Mouse (Mus musculus) lung, postnatal 36 days (tissue): ENCODE measurements at regions not wholly inside any gene's neighbourhood (a gene's known extent, or its start where the extent isn't known, plus 50 kb on each side); places are given as distances from the start of the nearest gene placed in this dataset.
"Not testable (repeated sequence)": the region's sequence is repeated elsewhere in the genome, so short reads cannot be mapped to it uniquely, and the experiment has no call there.

Experiments
- DNase-seq: peaks from one replicate; pipeline ENCODE4 v3.0.0; 2022; ENCODE audit warnings: mixed read lengths

DNA sequence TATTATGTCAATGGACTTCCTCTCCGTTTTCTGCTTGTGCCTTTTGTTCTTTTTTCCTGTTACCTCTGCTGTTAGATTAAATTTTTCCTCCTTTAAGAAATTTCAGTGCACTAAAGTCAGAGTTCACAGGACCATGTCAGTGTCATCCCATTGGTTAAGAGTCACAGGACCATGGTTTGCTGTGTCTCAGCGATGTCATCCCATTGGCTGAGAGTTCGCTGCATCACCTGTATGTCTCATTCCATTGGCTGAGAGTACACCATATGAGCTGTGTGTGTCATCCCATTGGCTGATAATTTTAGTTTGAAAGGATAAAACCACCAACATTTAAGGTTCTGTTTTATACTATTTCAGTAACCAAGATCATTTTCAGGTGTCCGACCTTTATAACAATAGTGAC is 50.7 kb upstream of the Jade1 start:
- DNase-seq: no peak

DNA sequence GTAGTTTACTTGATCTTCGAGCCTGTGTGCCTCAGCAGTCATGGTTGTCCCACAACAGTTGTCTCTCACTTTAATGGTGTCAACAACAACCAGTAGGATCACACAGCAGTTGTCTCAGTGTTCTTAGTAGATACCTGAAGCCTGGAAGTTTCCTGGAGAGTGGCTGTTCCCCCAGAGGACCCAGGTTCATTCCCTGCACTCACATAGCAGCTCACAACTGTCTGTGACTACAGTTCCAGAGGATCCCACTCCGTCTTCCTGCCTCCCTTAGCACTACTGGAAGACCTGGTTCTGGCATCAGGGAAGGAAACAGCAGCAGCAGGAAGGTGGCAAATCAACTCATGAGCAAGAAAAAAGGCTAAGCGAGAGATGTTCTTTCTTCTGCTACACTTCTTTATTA is 53.4 kb upstream of the Jade1 start:
- DNase-seq: no peak

- DNase-seq: not testable (repeated sequence)
These were observed 53.9 kb upstream of the Jade1 start for GRCm38 (mm10) chr3:41501639-41502038.

DNA sequence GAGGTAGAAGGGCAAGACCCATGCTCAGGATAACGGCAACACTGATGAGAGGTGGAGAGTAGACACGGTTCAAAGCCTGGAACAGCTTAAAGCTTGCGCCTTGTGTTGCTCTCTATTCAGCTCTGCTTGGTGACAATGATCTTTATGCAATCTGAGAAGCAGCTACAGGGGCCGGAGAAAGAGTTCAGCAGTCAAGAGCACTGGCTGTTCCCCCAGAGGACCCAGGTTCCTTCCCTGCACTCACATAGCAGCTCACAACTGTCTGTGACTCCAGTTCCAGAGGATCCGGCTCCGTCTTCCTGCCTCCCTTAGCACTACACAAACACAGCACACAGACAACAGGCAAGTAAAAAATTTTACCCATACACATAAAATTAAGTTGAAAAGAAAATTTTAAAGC is 54.4 kb upstream of the Jade1 start:
- no peak for DNase-seq

DNA sequence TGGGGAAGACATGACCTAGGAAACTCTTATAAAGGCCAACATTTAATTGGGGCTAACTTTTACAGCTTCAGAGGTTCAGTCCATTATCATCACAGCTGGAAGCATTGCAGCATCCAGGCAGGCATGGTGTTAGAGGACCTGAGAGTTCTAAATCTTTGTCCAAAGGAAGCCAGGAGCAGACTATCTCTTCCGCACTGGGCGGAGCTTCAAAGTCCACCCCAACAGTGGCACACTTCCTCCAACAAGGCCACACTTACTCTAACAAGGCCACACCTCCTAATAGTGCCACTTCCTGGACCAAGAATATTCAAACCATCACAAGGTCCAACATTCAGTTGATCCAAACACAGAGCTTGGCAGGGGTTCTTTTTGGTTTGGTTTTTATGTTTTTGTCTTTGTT is 55.9 kb upstream of the Jade1 start:
- DNase-seq: no peak

- DNase-seq: peak; percentile 51
These were observed 56.7 kb upstream of the Jade1 start for GRCm38 (mm10) chr3:41498791-41499190.

DNA sequence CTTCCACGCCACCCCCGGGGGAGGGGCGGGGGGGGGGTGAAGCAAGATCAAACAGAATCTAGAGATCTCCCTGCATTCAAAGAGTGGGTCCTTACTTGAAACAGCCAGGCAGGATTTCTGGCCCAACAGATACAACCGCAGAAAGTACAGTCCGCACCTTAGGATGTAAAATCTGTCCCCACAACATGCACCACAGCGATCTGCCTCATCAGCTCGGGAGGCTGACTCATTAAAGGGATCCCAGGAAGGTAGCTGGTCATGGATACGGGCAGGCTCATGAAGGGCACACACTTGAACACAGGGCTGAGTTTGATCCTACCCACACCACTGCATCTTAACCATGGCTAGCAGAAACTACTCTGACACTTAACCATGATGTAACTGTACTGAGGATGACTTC is 57.8 kb upstream of the Jade1 start:
- DNase-seq: no peak

- no peak for DNase-seq
These were observed 58.4 kb upstream of the Jade1 start for GRCm38 (mm10) chr3:41496931-41497710.

- DNase-seq: no peak
These were observed 59.6 kb upstream of the Jade1 start for GRCm38 (mm10) chr3:41495893-41496292.

DNA sequence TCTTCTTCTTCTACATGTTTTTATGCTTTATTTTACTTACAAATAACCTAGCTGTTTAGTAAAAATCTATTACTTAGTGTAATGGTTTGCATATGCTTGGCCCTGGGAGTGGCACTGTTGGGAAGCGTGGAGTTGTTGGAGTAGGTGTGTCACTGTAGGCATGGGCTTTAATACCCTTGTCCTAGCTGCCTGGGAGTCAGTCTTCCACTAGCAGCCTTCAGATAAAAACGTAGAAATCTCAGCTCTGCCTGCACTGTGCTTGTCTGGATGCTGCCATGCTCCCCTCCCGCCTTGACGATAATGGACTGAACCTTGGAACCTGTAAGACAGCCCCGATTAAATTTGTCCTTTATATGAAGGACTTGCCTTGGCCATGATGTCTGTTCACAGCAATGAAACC is 60.4 kb upstream of the Jade1 start:
- no peak for DNase-seq

- no peak for DNase-seq
These were observed 62.1 kb upstream of the Jade1 start for GRCm38 (mm10) chr3:41493472-41493871.

DNA sequence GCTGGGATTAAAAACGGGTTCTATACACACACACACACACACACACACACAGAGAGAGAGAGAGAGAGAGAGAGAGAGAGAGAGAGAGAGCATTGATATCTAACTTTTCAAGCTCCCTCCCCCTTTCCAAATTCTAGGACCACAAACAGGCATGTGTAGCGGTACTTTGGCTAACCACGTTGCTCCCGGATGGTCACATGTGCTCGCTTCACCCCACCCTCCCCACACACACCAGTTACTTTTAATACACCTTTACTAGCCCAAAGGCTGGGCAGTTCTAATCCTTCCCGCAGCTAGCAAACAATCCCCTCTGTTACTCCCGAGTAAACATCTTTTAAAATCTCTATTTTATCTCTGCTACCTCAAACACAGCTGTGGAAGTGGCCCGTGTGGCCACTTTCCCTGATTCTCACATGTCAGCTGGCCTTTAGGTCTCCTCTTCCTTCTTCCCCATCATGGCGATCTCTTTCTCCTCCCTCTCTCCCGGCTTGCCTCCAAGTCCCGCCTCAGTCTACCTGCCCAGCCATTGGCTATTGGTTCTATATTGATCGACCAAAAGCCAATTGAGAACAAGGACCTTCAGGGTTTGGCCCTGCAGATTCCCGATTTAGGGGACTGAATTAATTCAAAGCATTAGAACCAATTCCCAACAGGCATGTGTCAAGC is 62.7 kb upstream of the Jade1 start:
- no peak for DNase-seq

DNA sequence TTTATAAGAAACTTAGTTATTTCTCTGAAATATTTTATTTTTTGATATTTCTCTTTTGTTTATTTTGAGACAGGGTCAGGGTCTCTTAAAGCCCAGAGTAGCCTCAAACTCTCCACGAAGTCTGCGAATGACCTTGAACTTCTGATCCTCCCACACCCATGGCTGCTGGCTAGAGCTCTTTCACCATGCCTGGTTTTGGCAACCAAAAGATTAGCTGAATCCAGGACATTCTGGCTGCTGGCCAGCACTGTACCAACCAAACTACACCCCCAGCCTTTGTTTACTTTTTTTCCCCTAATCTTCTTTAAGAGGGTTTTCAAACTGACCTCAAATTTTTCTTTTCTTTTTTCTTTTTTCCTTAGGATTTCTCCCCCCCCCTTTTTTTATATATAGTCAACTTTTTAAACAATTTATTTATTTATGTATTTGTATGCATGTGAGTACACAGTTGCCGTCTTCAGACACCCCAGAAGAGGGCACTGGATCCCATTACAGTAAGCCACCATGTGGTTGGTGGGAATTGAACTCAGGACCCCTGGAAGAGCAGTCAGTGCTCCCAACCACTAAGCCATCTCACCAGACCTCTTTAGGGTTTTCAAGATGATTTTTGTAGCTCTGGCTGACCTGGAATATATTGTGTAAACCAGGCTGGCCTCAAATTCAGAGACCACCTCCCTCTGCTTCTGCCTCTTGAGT is 63.4 kb upstream of the Jade1 start:
- peak; percentile 59 for DNase-seq

DNA sequence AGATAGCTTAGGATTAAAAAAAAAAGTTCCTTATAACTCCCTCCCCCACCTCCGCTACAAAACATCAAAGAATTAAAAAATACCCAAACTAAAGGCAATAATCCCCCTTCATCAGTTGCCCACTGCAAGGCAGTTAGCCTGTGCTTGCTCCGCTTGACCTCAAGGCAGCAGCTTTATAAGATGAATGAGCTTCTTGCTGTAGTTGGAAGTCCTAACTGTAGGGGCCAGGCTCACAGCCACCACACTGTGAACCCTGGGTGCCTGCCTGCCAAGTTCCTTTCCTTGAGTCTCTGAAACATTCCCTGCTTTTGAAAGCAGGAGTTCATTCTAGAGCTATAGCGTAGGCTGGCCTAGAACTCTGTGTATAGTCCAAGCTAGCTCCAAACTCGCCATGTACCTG is 64.3 kb upstream of the Jade1 start:
- DNase-seq: peak; percentile 27

GRCm38 (mm10) chr3:41489998-41490397 is 65.5 kb upstream of the Jade1 start:
- no peak for DNase-seq

- DNase-seq: peak; percentile 86
These were observed 66.0 kb upstream of the Jade1 start for GRCm38 (mm10) chr3:41489571-41489970.

GRCm38 (mm10) chr3:41488229-41488774 is 67.2 kb upstream of the Jade1 start:
- DNase-seq: no peak

GRCm38 (mm10) chr3:41484920-41485319 is 70.6 kb upstream of the Jade1 start:
- no peak for DNase-seq

GRCm38 (mm10) chr3:41483582-41483981 is 71.9 kb upstream of the Jade1 start:
- peak; percentile 55 for DNase-seq

DNA sequence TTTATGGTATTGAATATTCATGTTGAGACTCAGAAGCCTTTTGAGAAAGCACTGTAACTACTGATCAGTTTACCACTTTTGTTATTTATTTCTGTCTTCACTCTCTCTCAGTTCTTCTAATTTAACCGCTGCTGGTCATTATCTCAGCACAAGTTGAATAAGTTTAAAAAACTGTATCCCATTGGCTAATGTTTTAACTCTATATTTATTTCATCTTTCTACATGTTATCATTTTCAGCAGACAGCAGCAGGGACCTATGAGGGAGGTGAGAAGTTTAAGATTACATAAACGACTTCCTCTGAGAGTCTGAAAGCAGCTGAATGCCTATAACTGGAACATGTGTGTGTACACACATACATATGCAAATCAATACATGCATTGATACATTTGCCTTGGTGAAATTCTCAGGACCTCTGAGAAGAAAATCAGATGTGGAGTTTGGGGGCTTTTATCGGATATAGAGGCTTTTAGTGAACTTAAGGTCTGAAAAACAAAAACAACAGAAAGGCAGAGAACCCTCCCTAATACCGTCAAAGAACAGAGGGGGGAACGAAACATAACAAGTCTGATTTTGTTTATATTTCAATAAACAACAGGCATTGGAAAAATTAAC is 72.5 kb upstream of the Jade1 start:
- no peak for DNase-seq

DNA sequence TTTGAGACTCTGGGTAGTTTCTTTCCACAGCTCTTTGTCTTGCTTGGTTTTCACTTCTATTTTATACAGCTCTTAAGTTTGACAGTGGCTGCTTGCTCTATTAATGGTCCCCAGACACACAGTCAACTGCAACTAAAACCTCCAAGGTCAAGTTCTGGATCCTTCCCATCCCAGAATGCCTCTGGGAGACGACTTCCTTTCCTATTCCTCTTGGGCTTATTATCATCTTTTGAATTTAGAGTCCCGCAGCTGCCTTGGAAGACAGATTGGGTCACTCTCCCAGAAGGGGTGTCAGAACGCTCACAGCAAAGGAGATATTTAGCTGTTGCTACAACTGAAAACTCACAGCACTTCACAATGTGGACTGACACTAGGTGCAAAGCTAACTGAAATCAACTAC is 75.3 kb upstream of the Jade1 start:
- DNase-seq: no peak

GRCm38 (mm10) chr3:41478971-41479370 is 76.6 kb upstream of the Jade1 start:
- DNase-seq: no peak

GRCm38 (mm10) chr3:41476516-41476915 is 79.0 kb upstream of the Jade1 start:
- no peak for DNase-seq
